Mouse (Mus musculus): ENCODE results near the gene Serpina16. TPM values are rescaled to one million over a fixed set of nuclear protein-coding genes. Genes with fewer than 3 reads are reported as not detected.

Serpina16 gene
- polyA plus RNA-seq, 1 experiment, result not detected

- H3K27me3 ChIP-seq (ENCODE audit: control insufficient read depth, insufficient read depth, low read length), result no peaks in the 10 kb centered on the region
- H3K27ac ChIP-seq (ENCODE audit: insufficient read depth, low read depth, low read length), result no peak overlapping the region
- H3K36me3 ChIP-seq (ENCODE audit: control insufficient read depth, insufficient read depth, low read length), result no peaks in the 10 kb centered on the region
- H3K4me3 ChIP-seq (ENCODE audit: low read depth, low read length), result no peak overlapping the region
- TF ChIP-seq POLR2A (IDR thresholded peaks at IDR 0.05; ENCODE audit: low read depth, low read length), result no peak
- no peak for TF ChIP-seq CTCF (IDR thresholded peaks at IDR 0.05; ENCODE audit: extremely low read depth, insufficient read length, insufficient replicate concordance, low read depth, low read length)
- no peaks in the 10 kb centered on the region; the same call in 1 of the 2 replicates for H3K4me1 ChIP-seq (ENCODE audit: control insufficient read depth, insufficient read depth, insufficient read length, low read length)
- 85% methylated on average over 10 of the region's 10 CpGs for WGBS
These were observed 17.9 kb downstream of the Serpina16 start for GRCm38 (mm10) chr12:103657991-103658390.

GRCm38 (mm10) chr12:103656848-103657626, 18.9 kb downstream of the Serpina16 start, which contains the start of gene Serpina6:
Serpina6 (minus strand) TSS chr12:103657212.
- WGBS, result 67% methylated on average over 9 of the region's 9 CpGs
- Histone ChIP-seq H3K4me3 (ENCODE audit: low read depth, low read length) (no peak within 1 kb of the TSS), H3K27ac (ENCODE audit: insufficient read depth, low read depth, low read length) (no peak within 1 kb of the TSS)

DNA sequence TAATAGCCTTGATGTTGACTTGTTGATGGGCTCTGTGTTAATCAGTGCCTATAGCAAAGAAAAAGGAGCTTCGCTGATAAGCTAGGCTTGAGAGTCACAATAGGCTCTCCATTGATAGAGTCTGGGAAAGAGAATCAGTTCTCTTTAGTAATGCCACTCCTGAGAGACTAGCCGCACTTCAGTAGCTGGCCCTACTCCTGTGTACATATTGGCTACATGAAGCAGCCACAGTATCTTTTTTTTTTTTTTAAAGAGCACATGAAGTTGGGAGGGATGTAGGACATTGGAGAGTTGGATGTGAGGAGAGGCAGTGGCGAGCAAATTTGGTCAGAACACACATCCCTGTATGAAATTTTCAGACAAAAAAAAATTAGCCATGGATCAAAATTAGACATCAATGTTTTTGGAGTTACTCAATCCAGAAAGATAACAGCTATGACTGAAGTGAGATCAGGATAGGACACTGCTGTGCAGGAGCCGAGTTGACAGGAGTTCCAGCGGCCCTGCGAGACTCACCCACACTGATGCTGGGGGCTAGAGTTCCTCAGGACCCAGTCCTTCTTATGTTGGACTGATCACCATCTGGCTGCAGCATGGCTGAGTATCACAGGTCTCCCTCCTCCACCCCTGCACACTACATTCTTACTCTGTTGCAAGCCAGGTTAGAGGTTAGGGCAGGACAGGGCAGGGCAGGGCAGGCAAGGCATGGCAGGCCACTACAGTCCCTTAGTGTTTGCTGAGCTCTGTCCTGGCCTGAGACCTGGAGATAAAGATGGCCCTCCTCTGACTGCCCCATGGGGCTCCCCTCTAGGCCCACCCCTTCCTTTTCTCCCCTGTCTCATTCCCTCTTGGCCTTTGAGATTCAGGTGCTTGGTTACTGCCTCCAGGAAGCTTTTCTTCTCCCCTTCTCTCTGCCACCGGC, 20.6 kb downstream of the Serpina16 start:
- WGBS, result 88% methylated on average over 7 of the region's 7 CpGs
- H3K4me3 ChIP-seq (ENCODE audit: low read depth, low read length), result no peak overlapping the region
- TF ChIP-seq CTCF (IDR thresholded peaks at IDR 0.05; ENCODE audit: extremely low read depth, insufficient read length, insufficient replicate concordance, low read depth, low read length), result no peak
- no peak for TF ChIP-seq POLR2A (IDR thresholded peaks at IDR 0.05; ENCODE audit: low read depth, low read length)

More at GRCm38 (mm10) chr12:103656848-103657626, 18.9 kb downstream of the Serpina16 start, which contains the start of gene Serpina6:
- Histone ChIP-seq H3K27me3 (ENCODE audit: control insufficient read depth, insufficient read depth, low read length) (no peaks in the 10 kb centered on the region), H3K36me3 (ENCODE audit: control insufficient read depth, insufficient read depth, low read length) (no peaks in the 10 kb centered on the region), H3K4me1 (ENCODE audit: control insufficient read depth, insufficient read depth, insufficient read length, low read length) (no peaks in the 10 kb centered on the region; the same call in 1 of the 2 replicates)
- TF ChIP-seq CTCF (IDR thresholded peaks at IDR 0.05; ENCODE audit: extremely low read depth, insufficient read length, insufficient replicate concordance, low read depth, low read length) (no peak), POLR2A (IDR thresholded peaks at IDR 0.05; ENCODE audit: low read depth, low read length) (no peak)

DNA sequence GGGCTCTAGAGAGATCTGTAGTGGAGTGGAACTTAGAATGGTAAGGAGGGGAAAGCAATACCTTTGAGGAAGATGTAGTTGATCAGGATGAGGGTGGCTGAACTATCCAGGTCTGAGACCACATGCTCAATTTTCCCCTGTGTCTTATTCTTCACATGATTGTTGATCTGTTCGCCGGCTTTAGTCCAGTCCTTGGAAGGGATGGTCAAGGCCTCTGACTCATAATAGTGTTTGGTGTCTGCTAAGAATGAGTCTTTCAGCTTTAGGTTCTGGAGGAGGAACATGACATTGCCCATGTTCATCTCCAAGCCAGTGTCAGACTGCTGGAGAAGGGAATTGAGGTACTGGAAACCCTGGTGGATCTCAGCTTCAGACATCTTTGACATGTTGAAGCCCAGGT, 22.1 kb downstream of the Serpina16 start:
- Histone ChIP-seq H3K36me3 (ENCODE audit: control insufficient read depth, insufficient read depth, low read length) (no peaks in the 10 kb centered on the region), H3K4me1 (ENCODE audit: control insufficient read depth, insufficient read depth, insufficient read length, low read length) (no peaks in the 10 kb centered on the region; the same call in 1 of the 2 replicates), H3K4me3 (ENCODE audit: low read depth, low read length) (no peak overlapping the region), H3K27me3 (ENCODE audit: control insufficient read depth, insufficient read depth, low read length) (no peaks in the 10 kb centered on the region), H3K27ac (ENCODE audit: insufficient read depth, low read depth, low read length) (no peak overlapping the region)
- TF ChIP-seq POLR2A (IDR thresholded peaks at IDR 0.05; ENCODE audit: low read depth, low read length) (no peak), CTCF (IDR thresholded peaks at IDR 0.05; ENCODE audit: extremely low read depth, insufficient read length, insufficient replicate concordance, low read depth, low read length) (no peak)
- 96% methylated on average over 2 of the region's 2 CpGs for WGBS

More for the DNA sequence above, 20.6 kb downstream of the Serpina16 start:
- Histone ChIP-seq H3K27ac (ENCODE audit: insufficient read depth, low read depth, low read length) (no peak overlapping the region), H3K36me3 (ENCODE audit: control insufficient read depth, insufficient read depth, low read length) (no peaks in the 10 kb centered on the region), H3K4me1 (ENCODE audit: control insufficient read depth, insufficient read depth, insufficient read length, low read length) (no peaks in the 10 kb centered on the region; the same call in 1 of the 2 replicates), H3K27me3 (ENCODE audit: control insufficient read depth, insufficient read depth, low read length) (no peaks in the 10 kb centered on the region)

- Histone ChIP-seq H3K36me3 (ENCODE audit: control insufficient read depth, insufficient read depth, low read length) (no peaks in the 10 kb centered on the region), H3K27me3 (ENCODE audit: control insufficient read depth, insufficient read depth, low read length) (no peaks in the 10 kb centered on the region), H3K4me1 (ENCODE audit: control insufficient read depth, insufficient read depth, insufficient read length, low read length) (no peaks in the 10 kb centered on the region), H3K27ac (ENCODE audit: insufficient read depth, low read depth, low read length) (no peak overlapping the region), H3K4me3 (ENCODE audit: low read depth, low read length) (no peak overlapping the region)
- no peak for TF ChIP-seq CTCF (IDR thresholded peaks at IDR 0.05; ENCODE audit: extremely low read depth, insufficient read length, insufficient replicate concordance, low read depth, low read length)
- no peak for TF ChIP-seq POLR2A (IDR thresholded peaks at IDR 0.05; ENCODE audit: low read depth, low read length)
- WGBS, result 67% methylated on average over 2 of the region's 2 CpGs
These were observed 29.6 kb downstream of the Serpina16 start for GRCm38 (mm10) chr12:103646314-103646713.

GRCm38 (mm10) chr12:103644601-103645000, 31.3 kb downstream of the Serpina16 start:
- Histone ChIP-seq H3K36me3 (ENCODE audit: control insufficient read depth, insufficient read depth, low read length) (no peaks in the 10 kb centered on the region), H3K27me3 (ENCODE audit: control insufficient read depth, insufficient read depth, low read length) (no peaks in the 10 kb centered on the region), H3K27ac (ENCODE audit: insufficient read depth, low read depth, low read length) (no peak overlapping the region), H3K4me1 (ENCODE audit: control insufficient read depth, insufficient read depth, insufficient read length, low read length) (no peaks in the 10 kb centered on the region), H3K4me3 (ENCODE audit: low read depth, low read length) (no peak overlapping the region)
- 31% methylated on average over 5 of the region's 5 CpGs for WGBS
- no peak for TF ChIP-seq POLR2A (IDR thresholded peaks at IDR 0.05; ENCODE audit: low read depth, low read length)
- TF ChIP-seq CTCF (IDR thresholded peaks at IDR 0.05; ENCODE audit: extremely low read depth, insufficient read length, insufficient replicate concordance, low read depth, low read length), result no peak

Measured in small intestine, adult 2 months (tissue).